Mouse (Mus musculus) heart, embryonic 15.5 days (tissue): ENCODE data around the gene 2200002D01Rik. TPM values are rescaled to one million over a fixed set of nuclear protein-coding genes. Genes with fewer than 3 reads are reported as not detected.

Source experiments
- ATAC-seq: fragments of 200-750 bp; cut with Nextera tagmentation; replicated peaks from 2 replicates; pipeline ENCODE4 v1.8.0; 2017; ENCODE audit warnings: low read depth, moderate TSS enrichment; ENCODE audit not compliant: insufficient number of reproducible peaks, insufficient read depth, low FRiP score
- H3K27ac ChIP-seq: fragments of 300-500 bp; sonication (generic); 2 replicates; pipeline ENCODE4 v1.5.1; 2015; ENCODE audit warnings: mild to moderate bottlenecking, inconsistent platforms
- H3K27me3 ChIP-seq: fragments of 300-500 bp; sonication (generic); 2 replicates; pipeline ENCODE4 v1.6.1; 2015; ENCODE audit warnings: inconsistent platforms
- H3K36me3 ChIP-seq: fragments of 300-500 bp; sonication (generic); 2 replicates; pipeline ENCODE4 v1.6.1; 2015; ENCODE audit warnings: mild to moderate bottlenecking, inconsistent platforms
- H3K4me1 ChIP-seq: fragments of 300-500 bp; sonication (generic); replicated peaks from 2 replicates; pipeline ENCODE4 v1.6.1; 2015; ENCODE audit warnings: inconsistent platforms
- H3K4me2 ChIP-seq: fragments of 300-500 bp; sonication (generic); 2 replicates; pipeline ENCODE4 v1.6.1; 2015; ENCODE audit warnings: inconsistent platforms, mild to moderate bottlenecking, moderate library complexity
- H3K4me3 ChIP-seq: fragments of 300-500 bp; sonication (generic); 2 replicates; pipeline ENCODE4 v1.5.1; 2015; ENCODE audit warnings: mild to moderate bottlenecking, inconsistent platforms
- H3K9ac ChIP-seq: fragments of 300-500 bp; sonication (generic); 2 replicates; pipeline ENCODE4 v1.6.1; 2015; ENCODE audit warnings: mild to moderate bottlenecking, inconsistent platforms
- H3K9me3 ChIP-seq: fragments of 300-500 bp; sonication (generic); replicated peaks from 2 replicates; pipeline ENCODE4 v1.6.1; 2016; ENCODE audit warnings: inconsistent platforms
- WGBS: fragments of 180-500 bp; shearing (Covaris S2); methylation state at CpG from one replicate; pipeline ENCODE4 v1.1.7; 2015; ENCODE audit warnings: mixed read lengths; 5-methylcytosine and 5-hydroxymethylcytosine counted together
- polyA plus RNA-seq: library from polyadenylated mRNA; unstranded; fragments of >200 nt; fragmentation: Nextera tagmentation; extraction: Ambion mirVana; gene quantifications from 2 replicates; pipeline ENCODE4 v1.2.1, GENCODE M21; 2015

2200002D01Rik gene
- polyA plus RNA-seq, 1 experiment from 2014 or later = 7.1 TPM

DNA sequence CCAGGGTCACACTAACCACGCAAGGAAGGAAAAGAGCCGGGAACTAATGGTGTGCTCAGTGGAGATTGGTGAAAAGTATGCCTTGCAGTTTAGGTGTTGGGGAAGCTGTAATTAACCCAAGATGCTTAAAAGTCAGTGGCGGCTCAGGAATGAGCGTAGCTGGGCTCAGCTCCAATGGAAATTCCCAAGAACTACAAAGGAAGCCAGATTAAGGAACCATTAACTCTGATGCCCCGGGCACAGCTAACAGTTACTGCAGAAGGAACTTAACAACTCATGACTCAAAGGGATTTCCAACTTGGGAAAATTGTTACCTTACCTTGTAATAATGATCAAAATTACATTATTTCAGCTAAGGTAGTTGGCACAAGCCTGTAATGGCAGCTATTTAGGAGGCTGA is 28.4 kb upstream of the 2200002D01Rik start:
- Histone ChIP-seq H3K9ac (no peak overlapping the region), H3K27ac (peak overlapping the region; percentile 49; the same call in 1 of the 2 replicates), H3K4me3 (no peak overlapping the region), H3K4me1 (peaks cover 36% of the 10 kb centered on the region), H3K36me3 (no peaks in the 10 kb centered on the region), H3K27me3 (no peaks in the 10 kb centered on the region), H3K4me2 (no peak overlapping the region), H3K9me3 (no peaks in the 10 kb centered on the region)
- ATAC-seq = no peak
- WGBS = 60% methylated on average over 5 of the region's 5 CpGs

DNA sequence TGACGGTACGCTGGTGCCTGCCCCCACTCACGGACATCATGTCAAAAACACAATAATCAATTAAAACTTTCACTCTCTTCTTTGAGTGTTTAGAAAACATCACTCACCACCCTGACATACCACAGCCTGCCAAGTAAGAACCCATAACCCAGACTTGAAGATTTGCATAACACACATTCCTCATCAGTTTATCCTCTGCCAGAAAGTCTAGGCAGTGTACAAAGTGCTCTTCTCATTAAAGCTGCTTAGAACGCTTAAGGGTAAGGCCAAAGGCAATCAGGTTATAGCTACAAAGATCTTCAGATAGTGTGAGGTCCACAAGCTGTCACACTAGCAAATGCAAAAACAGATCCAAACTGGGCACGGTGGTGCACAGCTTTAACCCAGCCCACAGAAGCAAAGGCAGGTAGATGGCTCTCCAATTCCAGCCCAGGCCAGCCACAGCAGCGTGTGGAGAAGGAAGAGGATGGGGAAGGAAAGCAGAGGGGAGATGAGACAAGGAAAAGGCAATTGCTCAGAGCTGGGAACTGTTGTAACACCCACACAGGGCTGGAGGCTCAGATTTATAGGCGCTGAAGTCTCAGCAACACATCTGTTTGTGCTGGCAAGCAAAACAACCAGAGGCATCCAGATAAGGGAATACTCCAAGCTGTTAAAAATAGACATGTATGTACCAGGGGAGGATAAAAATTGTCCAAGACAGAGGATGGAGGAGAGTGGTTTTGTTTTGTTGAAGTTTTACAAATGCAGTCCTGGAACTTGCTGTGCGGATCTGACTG is 23.6 kb upstream of the 2200002D01Rik start:
- peak; percentile 57 for ATAC-seq
- 37% methylated on average over 8 of the region's 8 CpGs for WGBS
- H3K27me3 ChIP-seq = no peaks in the 10 kb centered on the region
- no peaks in the 10 kb centered on the region for H3K36me3 ChIP-seq
- H3K4me3 ChIP-seq = no peak overlapping the region
- peak overlapping the region; percentile 41 for H3K4me2 ChIP-seq
- no peak overlapping the region for H3K9ac ChIP-seq
- H3K27ac ChIP-seq = peak overlapping the region; percentile 75
- no peaks in the 10 kb centered on the region for H3K9me3 ChIP-seq
- peaks cover 31% of the 10 kb centered on the region for H3K4me1 ChIP-seq

DNA sequence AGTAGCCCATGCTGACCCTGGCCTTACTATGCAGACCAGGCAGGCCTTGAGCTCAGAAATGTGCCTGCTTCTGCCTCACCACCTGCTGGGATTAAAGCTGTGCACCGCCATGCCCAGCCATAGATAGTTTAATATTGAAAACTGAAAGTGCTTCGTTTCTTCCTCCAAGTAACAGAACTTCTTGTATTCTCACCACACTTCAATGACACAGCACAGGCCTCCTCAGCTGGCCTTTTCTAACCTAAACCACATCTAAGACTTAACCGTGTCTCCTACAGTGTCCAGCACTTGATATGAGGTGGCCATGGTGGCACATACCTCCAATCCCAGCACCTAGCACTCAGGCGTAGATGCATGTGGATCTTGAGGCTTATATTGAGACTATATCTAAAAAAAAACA is 22.2 kb upstream of the 2200002D01Rik start:
- peaks cover 35% of the 10 kb centered on the region for H3K4me1 ChIP-seq
- ATAC-seq = no peak
- H3K4me3 ChIP-seq = no peak overlapping the region
- WGBS = 81% methylated on average over 4 of the region's 4 CpGs
- no peaks in the 10 kb centered on the region for H3K36me3 ChIP-seq
- H3K9me3 ChIP-seq = no peaks in the 10 kb centered on the region
- H3K27ac ChIP-seq = peak overlapping the region; percentile 8; the same call in 1 of the 2 replicates
- no peaks in the 10 kb centered on the region for H3K27me3 ChIP-seq
- H3K9ac ChIP-seq = no peak overlapping the region
- H3K4me2 ChIP-seq = no peak overlapping the region

GRCm38 (mm10) chr7:29266931-29267330 is 18.7 kb upstream of the 2200002D01Rik start:
- 72% methylated on average over 4 of the region's 4 CpGs for WGBS

DNA sequence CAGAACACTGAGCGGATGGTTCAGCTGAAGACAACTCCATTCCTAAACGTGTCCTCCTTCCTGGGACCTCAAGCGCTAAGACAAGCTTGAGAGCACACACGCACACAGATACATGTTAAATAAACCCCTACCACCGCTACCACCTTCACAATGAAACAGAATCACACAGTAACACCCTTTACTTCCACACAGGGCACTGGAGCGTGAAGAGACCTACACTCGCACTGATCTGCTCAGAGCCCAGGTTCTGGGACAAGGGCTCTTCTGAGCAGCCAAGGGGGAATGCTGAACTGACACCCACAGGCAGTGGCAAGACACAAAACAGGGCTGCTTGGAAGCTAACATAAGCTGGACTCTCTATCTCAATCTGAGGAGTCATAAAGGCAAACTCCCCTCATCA is 17.4 kb upstream of the 2200002D01Rik start:
- H3K4me3 ChIP-seq = no peak overlapping the region
- no peaks in the 10 kb centered on the region for H3K9me3 ChIP-seq
- no peak for ATAC-seq
- H3K4me1 ChIP-seq = peaks cover 25% of the 10 kb centered on the region
- no peak overlapping the region for H3K4me2 ChIP-seq
- 74% methylated on average over 7 of the region's 7 CpGs for WGBS
- H3K27me3 ChIP-seq = no peaks in the 10 kb centered on the region
- no peak overlapping the region for H3K9ac ChIP-seq
- no peak overlapping the region for H3K27ac ChIP-seq
- H3K36me3 ChIP-seq = no peaks in the 10 kb centered on the region

More at GRCm38 (mm10) chr7:29266931-29267330, 18.7 kb upstream of the 2200002D01Rik start:
- H3K27me3 ChIP-seq = no peaks in the 10 kb centered on the region
- no peak overlapping the region for H3K9ac ChIP-seq
- no peaks in the 10 kb centered on the region for H3K36me3 ChIP-seq
- ATAC-seq = no peak
- no peaks in the 10 kb centered on the region for H3K9me3 ChIP-seq
- no peak overlapping the region for H3K27ac ChIP-seq
- H3K4me2 ChIP-seq = no peak overlapping the region
- H3K4me1 ChIP-seq = peaks cover 35% of the 10 kb centered on the region
- H3K4me3 ChIP-seq = no peak overlapping the region

- Histone ChIP-seq H3K4me2 (no peak overlapping the region), H3K36me3 (0 out of 2 replicates have a peak, but pooled peaks cover 3% of the 10 kb centered on the region), H3K4me1 (peaks cover 29% of the 10 kb centered on the region), H3K4me3 (no peak overlapping the region), H3K27me3 (no peaks in the 10 kb centered on the region), H3K9me3 (no peaks in the 10 kb centered on the region), H3K27ac (no peak overlapping the region), H3K9ac (no peak overlapping the region)
- WGBS = 90% methylated on average over 3 of the region's 3 CpGs
- ATAC-seq = no peak
Observed at GRCm38 (mm10) chr7:29263831-29264230, 15.6 kb upstream of the 2200002D01Rik start.

DNA sequence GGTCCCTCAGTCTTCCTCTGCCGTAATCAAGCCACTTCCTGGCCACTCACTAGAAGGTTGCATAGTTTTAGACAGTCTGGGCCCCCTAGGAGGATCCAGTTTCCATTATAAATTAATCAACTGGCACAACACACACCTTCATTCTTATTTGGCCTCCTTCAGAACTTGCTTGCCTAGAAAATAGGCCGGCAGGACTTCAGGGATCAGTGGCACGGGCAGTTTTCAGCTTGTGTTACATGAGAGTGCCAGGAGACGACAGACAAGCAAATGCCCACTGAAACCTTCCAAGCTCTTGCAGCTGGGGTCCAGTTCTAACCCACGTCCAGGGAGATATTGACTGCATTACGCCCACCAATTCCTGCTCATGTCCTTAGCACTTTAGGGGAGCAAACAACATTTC is 13.9 kb upstream of the 2200002D01Rik start:
- 52% methylated on average over 6 of the region's 6 CpGs for WGBS
- H3K36me3 ChIP-seq = 0 out of 2 replicates have a peak, but pooled peaks cover 3% of the 10 kb centered on the region
- peaks cover 34% of the 10 kb centered on the region for H3K4me1 ChIP-seq
- no peak overlapping the region for H3K9ac ChIP-seq
- H3K4me2 ChIP-seq = no peak overlapping the region
- H3K9me3 ChIP-seq = no peaks in the 10 kb centered on the region
- peak overlapping the region; percentile 31; the same call in 1 of the 2 replicates for H3K27ac ChIP-seq
- no peaks in the 10 kb centered on the region for H3K27me3 ChIP-seq
- no peak for ATAC-seq
- H3K4me3 ChIP-seq = no peak overlapping the region

GRCm38 (mm10) chr7:29259781-29260730 is 11.8 kb upstream of the 2200002D01Rik start:
- Histone ChIP-seq H3K27ac (no peak overlapping the region), H3K27me3 (no peaks in the 10 kb centered on the region), H3K36me3 (0 out of 2 replicates have a peak, but pooled peaks cover 3% of the 10 kb centered on the region), H3K9ac (no peak overlapping the region), H3K4me3 (no peak overlapping the region), H3K4me2 (no peak overlapping the region), H3K4me1 (peaks cover 22% of the 10 kb centered on the region), H3K9me3 (no peaks in the 10 kb centered on the region)
- no peak for ATAC-seq
- WGBS = 77% methylated on average over 10 of the region's 10 CpGs

DNA sequence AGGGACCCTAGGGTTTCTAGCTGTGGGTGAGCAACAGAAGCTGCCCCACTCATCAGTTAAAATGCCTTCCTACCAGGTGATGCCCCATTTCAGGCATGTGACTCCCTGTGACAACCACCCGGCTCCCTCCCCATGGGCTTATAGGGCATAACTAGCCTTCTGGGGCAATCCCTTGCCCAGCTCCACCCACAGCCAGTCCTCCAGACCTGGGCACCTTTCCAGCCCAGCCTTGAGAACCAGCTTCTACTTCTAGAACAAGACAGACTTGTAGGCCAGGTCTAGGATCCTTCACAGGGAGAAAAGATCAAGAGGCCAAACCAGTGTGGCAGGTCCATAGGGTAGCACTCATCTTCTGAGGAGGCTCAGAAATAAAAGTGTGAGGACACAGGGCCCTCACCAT is 9.1 kb upstream of the 2200002D01Rik start:
- Histone ChIP-seq H3K9me3 (no peaks in the 10 kb centered on the region), H3K27ac (no peak overlapping the region; the same call in 1 of the 2 replicates), H3K36me3 (0 out of 2 replicates have a peak, but pooled peaks cover 3% of the 10 kb centered on the region), H3K9ac (no peak overlapping the region), H3K27me3 (no peaks in the 10 kb centered on the region), H3K4me2 (no peak overlapping the region), H3K4me3 (no peak overlapping the region), H3K4me1 (peaks cover 15% of the 10 kb centered on the region)
- ATAC-seq = no peak; the same call in 1 of the 2 replicates
- WGBS = 86% methylated on average over 1 of the region's 1 CpGs

- no peak overlapping the region for H3K27ac ChIP-seq
- 0 out of 2 replicates have a peak, but pooled peaks cover 3% of the 10 kb centered on the region for H3K36me3 ChIP-seq
- WGBS = 75% methylated on average over 4 of the region's 4 CpGs
- no peak overlapping the region for H3K4me2 ChIP-seq
- H3K4me3 ChIP-seq = no peak overlapping the region
- no peak for ATAC-seq
- no peaks in the 10 kb centered on the region for H3K27me3 ChIP-seq
- H3K9me3 ChIP-seq = no peaks in the 10 kb centered on the region
- H3K9ac ChIP-seq = no peak overlapping the region
- peaks cover 10% of the 10 kb centered on the region; the same call in 1 of the 2 replicates for H3K4me1 ChIP-seq
Observed at GRCm38 (mm10) chr7:29255875-29256274, 7.6 kb upstream of the 2200002D01Rik start.

GRCm38 (mm10) chr7:29253842-29254241 is 5.6 kb upstream of the 2200002D01Rik start:
- 0 out of 2 replicates have a peak, but pooled peaks cover 5% of the 10 kb centered on the region for H3K4me1 ChIP-seq
- H3K27ac ChIP-seq = no peak overlapping the region
- H3K9me3 ChIP-seq = no peaks in the 10 kb centered on the region
- no peak overlapping the region for H3K9ac ChIP-seq
- no peak overlapping the region for H3K4me2 ChIP-seq
- no peaks in the 10 kb centered on the region for H3K27me3 ChIP-seq
- ATAC-seq = no peak
- no peaks in the 10 kb centered on the region for H3K36me3 ChIP-seq
- 40% methylated on average over 5 of the region's 5 CpGs for WGBS
- H3K4me3 ChIP-seq = no peak overlapping the region
